Mouse (Mus musculus) cerebellum, adult (tissue): ENCODE measurements at regions not wholly inside any gene's neighbourhood (a gene's known extent, or its start where the extent isn't known, plus 50 kb on each side); places are given as distances from the start of the nearest gene placed in this dataset.
"Not testable (repeated sequence)": the region's sequence is repeated elsewhere in the genome, so short reads cannot be mapped to it uniquely, and the experiment has no call there.

Experiments
- ATAC-seq: cut with Nextera tagmentation; 2 replicates; pipeline ENCODE4 v1.9.2; 2017; ENCODE audit warnings: mild to moderate bottlenecking, moderate library complexity, mixed read lengths; ENCODE audit not compliant: insufficient number of reproducible peaks, low FRiP score, low TSS enrichment

- ATAC-seq: no peak
These were observed 90.7 kb upstream of the Fam3c start for GRCm38 (mm10) chr6:22446621-22447310.

GRCm38 (mm10) chr6:22444856-22445255 is 88.8 kb upstream of the Fam3c start:
- ATAC-seq: not testable (repeated sequence)

GRCm38 (mm10) chr6:22444220-22444619 is 88.2 kb upstream of the Fam3c start:
- ATAC-seq: no peak

- ATAC-seq: no peak
These were observed 87.5 kb upstream of the Fam3c start for GRCm38 (mm10) chr6:22443573-22443972.

- no peak for ATAC-seq
These were observed 87.1 kb upstream of the Fam3c start for GRCm38 (mm10) chr6:22443170-22443569.

- ATAC-seq: no peak
These were observed 86.5 kb upstream of the Fam3c start for GRCm38 (mm10) chr6:22442591-22442990.

- no peak for ATAC-seq
These were observed 83.8 kb upstream of the Fam3c start for GRCm38 (mm10) chr6:22439871-22440270.

- peak; percentile 72; the same call in 1 of the 2 replicates for ATAC-seq
These were observed 73.0 kb upstream of the Fam3c start for GRCm38 (mm10) chr6:22429026-22429425.

- ATAC-seq: no peak
These were observed 68.2 kb upstream of the Fam3c start for GRCm38 (mm10) chr6:22424161-22424807.

- no peak for ATAC-seq
These were observed 67.3 kb upstream of the Fam3c start for GRCm38 (mm10) chr6:22423070-22423980.

GRCm38 (mm10) chr6:22421551-22421950 is 65.5 kb upstream of the Fam3c start:
- ATAC-seq: no peak

- ATAC-seq: no peak
These were observed 62.2 kb upstream of the Fam3c start for GRCm38 (mm10) chr6:22418279-22418678.

- ATAC-seq: no peak
These were observed 61.1 kb upstream of the Fam3c start for GRCm38 (mm10) chr6:22417189-22417588.

GRCm38 (mm10) chr6:22411796-22412195 is 55.8 kb upstream of the Fam3c start:
- no peak for ATAC-seq

- no peak for ATAC-seq
These were observed 53.0 kb upstream of the Fam3c start for GRCm38 (mm10) chr6:22408808-22409589.
